Mouse (Mus musculus) embryonic fibroblast, embryonic 13.5 days (primary cell): ENCODE results near the gene Bspry. TPM values are rescaled to one million over a fixed set of nuclear protein-coding genes. Genes with fewer than 3 reads are reported as not detected.

Source experiments
- H3K27ac ChIP-seq: 2 replicates; pipeline ENCODE4 v1.5.1; 2012; ENCODE audit warnings: low read length, control low read depth, inconsistent platforms; ENCODE audit not compliant: insufficient read depth
- H3K4me1 ChIP-seq: 2 replicates; pipeline ENCODE4 v1.6.1; 2011; ENCODE audit warnings: low read length; ENCODE audit not compliant: control insufficient read depth, insufficient read depth
- H3K4me3 ChIP-seq: 2 replicates; pipeline ENCODE4 v1.5.1; 2011; ENCODE audit warnings: mild to moderate bottlenecking, control low read depth, low read length; ENCODE audit not compliant: insufficient read depth
- CTCF ChIP-seq: IDR thresholded peaks from 2 replicates; pipeline ENCODE4 v1.5.1; 2011; ENCODE audit warnings: mild to moderate bottlenecking, control low read depth, low read length, moderate library complexity, borderline replicate concordance; ENCODE audit not compliant: insufficient read depth
- POLR2A ChIP-seq: IDR thresholded peaks from 2 replicates; pipeline ENCODE4 v1.6.1; 2011; ENCODE audit warnings: low read depth, mild to moderate bottlenecking, control low read depth, low read length, moderate library complexity
- polyA plus RNA-seq: library from polyadenylated mRNA; stranded (reverse); fragments of >200 nt; gene quantifications from 2 replicates; pipeline ENCODE4 v1.2.4, GENCODE M21; 2011; ENCODE audit warnings: low read depth; ENCODE audit not compliant: missing spikeins, insufficient read length

Gene Bspry
- not detected in 2 replicates for polyA plus RNA-seq

DNA sequence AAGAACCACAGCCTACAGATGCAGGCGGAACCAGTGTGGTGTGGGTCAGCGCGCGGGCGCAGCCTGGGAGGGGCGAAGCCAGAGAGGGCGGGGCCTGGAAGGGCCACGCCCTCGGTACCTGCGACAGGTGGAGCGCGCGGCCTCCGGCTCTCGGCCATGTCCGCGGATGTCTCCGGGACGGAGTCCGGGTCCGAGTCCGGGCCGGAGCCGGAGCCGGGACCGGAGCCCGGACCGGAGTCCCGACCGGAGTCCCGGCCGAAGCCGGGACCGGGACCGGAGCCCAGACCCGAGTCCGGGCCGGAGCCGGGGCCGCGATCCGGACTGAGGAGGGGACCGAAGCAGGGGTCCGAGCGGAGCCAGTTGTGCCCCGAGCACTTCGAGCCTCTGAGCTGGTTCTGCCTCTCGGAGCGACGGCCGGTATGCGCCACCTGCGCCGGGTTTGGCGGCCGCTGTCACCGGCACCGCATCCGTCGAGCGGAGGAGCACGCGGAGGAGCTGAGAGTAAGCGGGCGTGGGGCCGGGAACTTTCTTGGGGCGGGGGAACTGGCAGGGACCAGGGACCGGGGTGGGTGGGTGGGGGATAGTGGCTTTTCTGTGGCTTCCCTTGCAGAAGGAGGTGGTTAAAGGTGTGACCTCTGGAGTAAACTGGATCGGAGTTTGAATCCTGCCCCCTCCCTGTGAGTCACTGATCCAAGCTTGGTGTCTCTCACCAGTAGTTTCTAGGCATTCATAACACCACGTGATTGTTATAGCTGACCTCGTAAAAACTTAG is at the start of gene Bspry:
TSS of gene Bspry (plus strand) at position 117 of the 772 bp plus-strand sequence.
- no peak within 1 kb of the TSS for H3K27ac ChIP-seq
- peak within 1 kb of the TSS; percentile 33 for H3K4me3 ChIP-seq
- no peak for TF ChIP-seq POLR2A
- H3K4me1 ChIP-seq = no peaks in the 10 kb centered on the region; the same call in 1 of the 2 replicates

DNA sequence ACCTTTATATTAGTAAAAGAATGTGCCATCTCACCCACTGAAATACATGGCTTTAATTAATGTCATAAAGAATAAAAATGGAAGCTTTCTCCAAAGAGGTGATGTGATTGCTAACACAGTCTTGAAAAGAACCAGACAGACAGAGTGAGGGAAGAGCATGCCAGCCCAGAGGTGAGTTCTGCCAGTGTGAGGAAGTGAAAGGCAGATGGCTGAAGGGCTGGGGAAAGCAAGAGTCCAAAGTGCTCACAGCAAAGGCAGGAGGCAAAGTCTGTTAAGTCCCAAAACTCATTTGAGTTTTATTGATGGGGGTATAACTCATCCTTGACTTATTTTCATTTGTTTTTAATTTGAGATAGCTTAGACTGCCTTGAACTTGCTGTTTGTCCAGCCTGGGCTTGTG is 49.2 kb upstream of the Bspry start:
- H3K27ac ChIP-seq = no peak overlapping the region
- TF ChIP-seq POLR2A (no peak), CTCF (no peak)

DNA sequence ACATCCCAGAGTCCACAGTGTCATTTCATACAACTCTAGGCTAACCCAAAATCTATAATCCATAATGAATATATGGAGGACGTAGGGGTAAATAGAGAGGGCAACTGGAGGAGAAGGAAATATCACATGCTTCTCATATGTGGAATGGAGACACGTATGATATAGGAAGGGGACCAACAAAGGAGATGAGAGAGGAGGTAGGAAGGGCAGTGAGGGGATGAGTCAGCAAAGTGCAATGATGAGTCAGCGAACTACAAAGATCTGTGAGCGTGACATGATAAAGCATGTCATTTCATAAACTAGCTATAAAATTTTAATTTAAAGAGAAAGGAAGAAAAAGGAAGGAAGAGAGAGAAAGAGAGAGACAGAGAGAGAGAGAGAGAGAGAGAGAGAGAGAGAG is 48.3 kb upstream of the Bspry start:
- Histone ChIP-seq H3K4me1 (no peaks in the 10 kb centered on the region; the same call in 1 of the 2 replicates), H3K27ac (no peak overlapping the region)
- TF ChIP-seq POLR2A (no peak), CTCF (no peak)

More for the DNA sequence above, 49.2 kb upstream of the Bspry start:
- Histone ChIP-seq H3K4me3 (no peak overlapping the region), H3K4me1 (no peaks in the 10 kb centered on the region; the same call in 1 of the 2 replicates)

DNA sequence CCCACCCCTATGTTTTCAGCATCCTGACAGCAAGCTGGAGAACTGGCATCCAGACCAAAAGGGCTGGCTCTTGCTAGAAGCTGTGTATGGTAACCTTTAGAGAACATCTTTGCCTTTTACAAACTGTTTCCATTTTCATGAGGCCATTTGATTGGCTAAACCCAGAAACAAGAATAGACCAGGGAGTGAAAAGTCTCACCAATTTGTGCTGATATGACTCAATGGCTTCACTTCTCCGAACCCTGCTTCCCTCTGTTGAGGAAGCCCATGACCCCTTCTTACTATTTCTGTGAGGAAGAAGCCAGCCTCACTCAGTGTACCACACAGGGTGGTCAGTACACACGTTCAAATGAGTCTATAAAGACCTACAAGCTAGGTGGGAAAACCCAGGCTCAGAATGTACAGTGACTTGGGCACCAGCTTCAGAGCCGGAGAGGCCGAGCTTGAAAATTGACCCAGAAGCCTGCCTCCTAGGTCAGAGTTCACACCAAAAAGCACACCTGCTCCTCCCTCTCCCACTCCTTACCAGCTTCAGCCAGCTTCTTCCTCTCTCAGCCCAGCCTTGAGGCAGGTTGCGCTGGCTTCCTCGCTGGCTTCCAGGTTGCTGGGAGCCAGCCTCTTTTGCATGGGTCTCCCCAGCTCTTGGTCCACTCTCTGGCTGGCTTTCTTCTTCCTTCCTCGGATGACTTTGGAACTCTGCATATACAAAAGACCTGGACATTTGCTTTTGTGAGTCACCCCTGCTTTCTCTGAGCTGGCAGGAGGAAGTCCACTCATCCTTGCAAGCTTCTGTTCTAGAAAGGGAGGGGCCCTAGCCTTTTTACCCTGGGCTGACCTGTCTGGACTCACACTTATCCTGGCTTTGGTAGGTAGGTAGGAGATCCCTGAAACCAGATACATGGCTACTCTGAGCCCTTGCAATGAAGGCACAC is 45.6 kb upstream of the Bspry start:
- TF ChIP-seq POLR2A (no peak), CTCF (no peak)
- Histone ChIP-seq H3K4me1 (no peaks in the 10 kb centered on the region; the same call in 1 of the 2 replicates), H3K27ac (no peak overlapping the region), H3K4me3 (no peak overlapping the region)

More for the DNA sequence above, 48.3 kb upstream of the Bspry start:
- H3K4me3 ChIP-seq = no peak overlapping the region

DNA sequence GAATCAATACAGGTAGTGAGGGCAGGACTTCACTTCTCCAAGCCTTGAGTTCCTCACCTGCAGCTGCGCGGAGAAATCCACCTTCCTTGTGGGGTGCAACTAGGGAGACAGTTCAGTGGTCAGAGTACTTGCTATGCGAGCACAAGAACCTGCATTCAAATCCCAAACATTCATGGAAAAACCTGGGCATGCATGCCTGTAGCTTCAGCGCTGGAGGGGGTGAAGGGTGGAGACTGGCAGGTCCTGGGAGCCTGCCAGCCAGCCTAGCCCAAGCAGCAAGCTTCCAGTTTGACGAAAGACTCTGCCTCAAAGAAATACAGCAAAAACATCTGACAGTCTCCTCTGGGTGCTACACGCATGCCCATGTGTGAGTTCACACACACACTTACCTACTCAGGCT is 44.8 kb upstream of the Bspry start, which contains the start of gene Rnf183:
TSS of gene Rnf183 (minus strand) at position 172 of the 400 bp plus-strand sequence.
- TF ChIP-seq CTCF (no peak), POLR2A (no peak)
- no peak within 1 kb of the TSS for H3K27ac ChIP-seq
- H3K4me3 ChIP-seq = no peak within 1 kb of the TSS
- H3K4me1 ChIP-seq = no peaks in the 10 kb centered on the region; the same call in 1 of the 2 replicates

DNA sequence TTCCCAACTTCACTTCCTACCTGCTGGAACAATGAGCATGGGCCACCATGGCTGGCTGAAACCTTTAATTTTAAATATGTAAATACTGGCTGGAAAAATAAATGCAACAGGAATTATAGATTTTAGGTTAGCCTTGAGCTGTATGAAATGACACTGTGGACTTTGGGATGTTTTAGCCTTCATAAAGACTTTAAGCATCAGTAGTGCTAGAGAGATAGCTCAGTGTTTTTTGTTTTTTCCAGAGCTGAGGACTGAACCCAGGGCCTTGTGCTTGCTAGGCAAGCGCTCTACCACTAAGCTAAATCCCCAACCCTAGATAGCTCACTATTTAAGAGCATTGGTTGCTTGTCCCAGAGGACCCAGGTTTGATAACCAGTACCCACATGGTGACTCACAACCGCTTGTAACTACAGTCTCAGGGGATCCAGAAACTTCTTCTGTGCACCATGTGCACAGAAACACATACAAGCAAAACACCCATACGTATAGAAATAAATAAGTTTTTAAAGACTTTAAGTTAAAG is 42.5 kb upstream of the Bspry start:
- peaks cover 3% of the 10 kb centered on the region for H3K4me1 ChIP-seq
- TF ChIP-seq POLR2A = no peak
- no peak for TF ChIP-seq CTCF
- H3K4me3 ChIP-seq = no peak overlapping the region
- H3K27ac ChIP-seq = no peak overlapping the region

DNA sequence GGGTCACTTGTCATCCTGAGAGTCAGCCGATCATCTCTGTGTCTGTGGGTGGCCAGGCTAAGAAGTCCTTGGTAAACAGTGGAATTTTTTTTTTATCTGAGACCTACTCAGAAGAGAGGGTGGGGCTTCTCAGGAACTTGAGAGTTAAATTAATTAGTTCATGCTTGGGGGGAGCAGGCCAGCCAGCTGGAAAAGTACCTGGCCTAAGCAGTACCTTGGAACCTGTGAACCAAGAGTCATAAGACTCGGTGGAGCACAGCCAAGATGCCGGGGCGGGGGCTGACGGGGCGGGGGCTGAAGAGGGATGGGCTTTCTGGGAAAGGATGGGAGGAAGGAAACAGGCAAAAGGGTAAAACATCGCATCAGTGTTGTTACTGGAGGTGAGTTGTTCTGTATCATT is 42.0 kb upstream of the Bspry start:
- TF ChIP-seq CTCF = no peak
- no peak for TF ChIP-seq POLR2A
- no peak overlapping the region for H3K4me3 ChIP-seq
- H3K27ac ChIP-seq = no peak overlapping the region
- H3K4me1 ChIP-seq = peaks cover 3% of the 10 kb centered on the region

DNA sequence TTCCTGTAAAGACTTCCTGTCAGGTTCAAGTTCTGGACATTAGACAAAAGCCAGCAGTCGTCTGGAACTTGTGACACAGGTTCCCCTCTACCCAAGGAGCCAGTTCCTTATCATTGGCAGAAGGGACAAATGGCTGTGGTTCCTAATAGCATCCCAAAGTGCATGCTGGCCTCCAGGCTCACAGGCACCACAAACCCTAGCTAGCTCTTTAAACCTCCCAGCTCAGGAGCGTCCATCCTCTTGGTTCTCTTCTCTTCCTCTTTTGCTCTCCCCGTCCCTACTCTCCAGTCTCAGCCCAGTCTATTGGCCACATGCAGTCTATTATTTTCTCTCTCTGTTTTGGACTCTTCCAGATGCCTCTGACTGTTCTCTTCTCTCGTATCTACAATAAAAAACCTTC is 40.1 kb upstream of the Bspry start:
- Histone ChIP-seq H3K4me3 (no peak overlapping the region), H3K4me1 (peaks cover 3% of the 10 kb centered on the region), H3K27ac (no peak overlapping the region)
- no peak for TF ChIP-seq POLR2A
- TF ChIP-seq CTCF = no peak

DNA sequence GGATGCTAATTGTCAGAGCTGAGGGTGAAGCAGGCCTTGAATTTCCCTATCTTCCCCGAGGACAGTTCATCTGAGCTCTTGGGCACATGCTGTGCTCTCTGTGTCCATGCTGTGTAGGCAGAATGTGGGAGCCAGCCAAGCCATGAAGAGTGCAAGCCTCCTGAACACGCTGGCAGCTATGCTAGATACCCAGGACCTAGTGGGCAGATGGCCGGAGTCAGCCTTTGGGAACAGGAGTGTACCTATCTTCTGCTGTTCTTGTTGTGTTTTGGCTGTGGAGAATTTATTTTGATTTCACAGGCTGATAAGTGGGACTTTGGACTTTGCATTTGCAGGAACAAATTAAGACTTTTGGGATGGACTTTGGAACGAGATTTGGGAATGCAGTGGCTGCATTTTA is 39.3 kb upstream of the Bspry start:
- TF ChIP-seq POLR2A = no peak
- no peak for TF ChIP-seq CTCF
- peaks cover 3% of the 10 kb centered on the region for H3K4me1 ChIP-seq
- H3K4me3 ChIP-seq = no peak overlapping the region
- no peak overlapping the region for H3K27ac ChIP-seq

- Histone ChIP-seq H3K27ac (no peak overlapping the region), H3K4me1 (peaks cover 3% of the 10 kb centered on the region)
- TF ChIP-seq CTCF = no peak
- no peak for TF ChIP-seq POLR2A
These were observed 38.9 kb upstream of the Bspry start for GRCm38 (mm10) chr4:62440986-62441385.

More at GRCm38 (mm10) chr4:62440986-62441385, 38.9 kb upstream of the Bspry start:
- H3K4me3 ChIP-seq = no peak overlapping the region
